Comparison of ENCODE assay signal across 21 mouse cellular contexts in the genomic region with DNA sequence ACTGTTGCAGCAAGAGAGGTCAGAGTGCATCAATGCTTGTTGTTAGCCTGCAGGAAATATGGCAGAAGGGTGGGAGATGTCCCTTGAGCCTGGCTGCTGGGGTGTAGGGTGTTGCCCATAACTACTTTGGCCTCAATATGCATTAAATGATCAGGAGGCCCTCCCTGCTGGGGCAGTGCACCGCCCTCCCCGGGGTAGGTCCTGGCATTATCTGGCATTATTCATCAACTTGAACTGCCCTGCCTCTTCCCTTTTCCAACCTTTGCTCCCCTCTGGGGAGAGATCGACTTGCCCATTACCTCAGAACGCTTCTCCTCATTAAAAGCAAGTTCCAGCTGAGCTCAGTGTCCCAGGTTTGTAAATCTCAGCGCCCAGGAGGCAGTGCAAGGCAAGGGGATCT. TPM values are rescaled to one million over a fixed set of nuclear protein-coding genes. Genes with fewer than 3 reads are reported as not detected.
A peak's percentile ranks its signal among the peaks of the same experiment; 100 is the strongest.
DNase-seq lines count a peak whose midpoint lies in the region; ATAC-seq and TF ChIP-seq lines count a peak whose summit lies in the region.
"Had no signal": no experiment of that assay in that cellular context is flagged by ENCODE, and none has a peak within 500 bp of the region (broad histone marks: within the 10 kb centered on the region; RNA-seq: fewer than 3 reads in every experiment).

No protein-coding gene starts in this region.

- H3K9ac ChIP-seq in intestine, postnatal 0 days (ENCODE audit: low read depth, low read length), result no peak overlapping the region
- no peak overlapping the region for H3K9ac ChIP-seq in midbrain, embryonic 11.5 days (ENCODE audit: low read length)
- H3K9ac ChIP-seq: forebrain, embryonic 12.5 days; heart, embryonic 13.5 days; hindbrain, embryonic 12.5 days had no signal

- WGBS in intestine, postnatal 0 days, result 39% methylated on average over 5 of the region's 5 CpGs
- WGBS in midbrain, embryonic 11.5 days, result 73% methylated on average over 5 of the region's 5 CpGs

- no peak overlapping the region for H3K4me2 ChIP-seq in intestine, postnatal 0 days (replicated peaks; ENCODE audit: low read depth)
- no peak overlapping the region for H3K4me2 ChIP-seq in midbrain, embryonic 11.5 days
- H3K4me2 ChIP-seq: forebrain, embryonic 12.5 days; heart, embryonic 13.5 days; hindbrain, embryonic 12.5 days had no signal

- DNase-seq in kidney, adult 18-20 months, result peak; percentile 40
- no peak for DNase-seq in kidney, postnatal 14 days
- peak; percentile 32 to 60 for DNase-seq in kidney, postnatal 25 days
- no peak for DNase-seq in kidney, postnatal 10 days
- peak; percentile 20 for DNase-seq in yolk sac, embryonic 10.5 days (ENCODE audit: low spot score)
- DNase-seq in thymus, postnatal 0 days (ENCODE audit: low spot score), result no peak
- DNase-seq in midbrain, embryonic 11.5 days (ENCODE audit: low spot score, missing footprints), result no peak
- DNase-seq: adrenal gland, adult 8-10 months; adrenal gland, postnatal 36 days; cerebellum, adult 2 months; cerebellum, postnatal 10 days; gastrocnemius, adult 2 months; gastrocnemius, postnatal 25 days; heart, postnatal 4 days had no signal

- H3K36me3 ChIP-seq in intestine, postnatal 0 days (ENCODE audit: control insufficient read depth, insufficient read depth), result no peaks in the 10 kb centered on the region
- no peaks in the 10 kb centered on the region for H3K36me3 ChIP-seq in midbrain, embryonic 11.5 days (ENCODE audit: control insufficient read depth, insufficient read depth, low read length)
- H3K36me3 ChIP-seq: forebrain, embryonic 12.5 days; heart, embryonic 13.5 days; hindbrain, embryonic 12.5 days had no signal

- H3K27ac ChIP-seq in intestine, postnatal 0 days (ENCODE audit: low read depth, low read length), result no peak overlapping the region
- no peak overlapping the region for H3K27ac ChIP-seq in midbrain, embryonic 11.5 days (ENCODE audit: low read depth, low read length)
- H3K27ac ChIP-seq: forebrain, embryonic 12.5 days; gastrocnemius, adult 2 months; heart, embryonic 13.5 days; hindbrain, embryonic 12.5 days had no signal

- no peaks in the 10 kb centered on the region for H3K27me3 ChIP-seq in intestine, postnatal 0 days (replicated peaks; ENCODE audit: control insufficient read depth, insufficient read depth, low read length)
- no peaks in the 10 kb centered on the region for H3K27me3 ChIP-seq in midbrain, embryonic 11.5 days (ENCODE audit: control insufficient read depth, insufficient read depth, low read length)
- H3K27me3 ChIP-seq: forebrain, embryonic 12.5 days; hindbrain, embryonic 12.5 days had no signal

- no peak for TF ChIP-seq CTCF in intestine, postnatal 0 days (IDR thresholded peaks at IDR 0.05; ENCODE audit: low read depth)

- ATAC-seq in intestine, postnatal 0 days, result peak; percentile 63
- no peak for ATAC-seq in midbrain, embryonic 11.5 days (ENCODE audit: low FRiP score)
- ATAC-seq: forebrain, embryonic 16.5 days had no signal

- no peak overlapping the region for H3K4me3 ChIP-seq in intestine, postnatal 0 days (ENCODE audit: low read depth, low read length)
- H3K4me3 ChIP-seq in midbrain, embryonic 11.5 days (ENCODE audit: low read depth, low read length), result no peak overlapping the region
- H3K4me3 ChIP-seq: forebrain, embryonic 12.5 days; gastrocnemius, adult 2 months; heart, embryonic 13.5 days; hindbrain, embryonic 12.5 days had no signal

- no peaks in the 10 kb centered on the region for H3K9me3 ChIP-seq in intestine, postnatal 0 days (ENCODE audit: control insufficient read depth)
- no peaks in the 10 kb centered on the region for H3K9me3 ChIP-seq in midbrain, embryonic 11.5 days (ENCODE audit: control insufficient read depth, low read length)
- H3K9me3 ChIP-seq: forebrain, embryonic 12.5 days; heart, embryonic 13.5 days; hindbrain, embryonic 12.5 days had no signal

- 0 out of 2 replicates have a peak, but pooled peaks cover 2% of the 10 kb centered on the region for H3K4me1 ChIP-seq in intestine, postnatal 0 days (replicated peaks; ENCODE audit: control insufficient read depth, insufficient read depth, low read length)
- H3K4me1 ChIP-seq in midbrain, embryonic 11.5 days (ENCODE audit: control insufficient read depth, insufficient read depth, low read length), result no peaks in the 10 kb centered on the region
- H3K4me1 ChIP-seq: forebrain, embryonic 12.5 days; heart, embryonic 13.5 days; hindbrain, embryonic 12.5 days had no signal

RNA-seq across cellular contexts. Expression of a gene that starts 6.5 kb away (rescaled TPM):
- polyA plus RNA-seq in intestine, postnatal 0 days (2015; fragmentation: Nextera tagmentation; extraction: Ambion mirVana), result 2.1 and 2.4 TPM in 2 replicates
- 0.07 TPM in 1 of 2 replicates, not detected in the other for polyA plus RNA-seq in thymus, postnatal 0 days (2015; fragmentation: Nextera tagmentation; extraction: Ambion mirVana)
- not detected in 2 replicates for polyA plus RNA-seq in midbrain, embryonic 11.5 days (2014; fragmentation: Nextera tagmentation; extraction: Ambion mirVana)
- polyA plus RNA-seq: cerebellum, adult 2 months; embryonic facial prominence, embryonic 11.5 days; forebrain, embryonic 12.5 days; forebrain, embryonic 16.5 days; heart, embryonic 13.5 days; heart, postnatal 0 days; hindbrain, embryonic 12.5 days had no signal

RNA-seq across cellular contexts. Expression of a gene that starts 55.4 kb away (rescaled TPM):
- polyA plus RNA-seq in intestine, postnatal 0 days (2015; fragmentation: Nextera tagmentation; extraction: Ambion mirVana), result 6.2 and 6.9 TPM in 2 replicates
- 3.0 and 3.3 TPM in 2 replicates for polyA plus RNA-seq in thymus, postnatal 0 days (2015; fragmentation: Nextera tagmentation; extraction: Ambion mirVana)
- polyA plus RNA-seq in midbrain, embryonic 11.5 days (2014; fragmentation: Nextera tagmentation; extraction: Ambion mirVana), result 28.8 and 32.8 TPM in 2 replicates

Comparison
In these comparisons a context has a peak if more than half of its experiments do, and no peak if none do; other contexts are left out.
1. DNase-seq: peak in kidney, adult 18-20 months (single experiment), kidney, postnatal 25 days (2 of 2) and yolk sac, embryonic 10.5 days (single experiment); none in kidney, postnatal 14 days (single experiment), kidney, postnatal 10 days (single experiment), thymus, postnatal 0 days (single experiment) and midbrain, embryonic 11.5 days (single experiment).